Mouse (Mus musculus): ENCODE data around the gene Stk4. TPM values are rescaled to one million over a fixed set of nuclear protein-coding genes. Genes with fewer than 3 reads are reported as not detected.

Gene Stk4
- total and polyA plus RNA-seq, 3 experiments: 51.4 to 77.5 (median 64.4) TPM

DNA sequence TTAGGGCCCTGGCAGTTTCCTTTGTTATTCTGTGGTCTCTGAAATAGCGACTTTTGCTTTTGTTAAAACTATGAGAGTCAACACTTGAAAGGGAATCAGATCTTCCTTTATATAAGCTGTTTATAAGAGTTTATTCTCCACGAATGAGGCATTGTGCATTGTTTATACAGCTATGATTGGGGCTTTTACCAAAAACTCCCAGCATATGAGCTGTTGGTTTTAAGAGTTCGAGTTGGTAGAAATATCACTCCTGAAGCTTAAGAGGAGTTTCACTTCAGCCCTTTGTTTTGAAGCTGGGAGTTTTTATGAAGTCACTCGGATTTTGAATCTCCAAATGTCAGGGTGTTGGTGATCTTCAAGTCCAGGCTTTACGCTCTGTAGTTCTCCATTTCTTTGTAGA lies 7.8 kb downstream of the Stk4 start (continued):
- TF ChIP-seq TCF12 (IDR thresholded peaks at IDR 0.05; ENCODE audit: low read depth, low read length) (no peak), NELFE (IDR thresholded peaks at IDR 0.05; ENCODE audit: low read depth, low read length) (no peak), KAT2A (IDR thresholded peaks at IDR 0.05; ENCODE audit: insufficient replicate concordance, low read length) (no peak), NRF1 (IDR thresholded peaks at IDR 0.05; ENCODE audit: low read depth, low read length) (no peak), UBTF (IDR thresholded peaks at IDR 0.05; ENCODE audit: low read depth, low read length) (no peak)

DNA sequence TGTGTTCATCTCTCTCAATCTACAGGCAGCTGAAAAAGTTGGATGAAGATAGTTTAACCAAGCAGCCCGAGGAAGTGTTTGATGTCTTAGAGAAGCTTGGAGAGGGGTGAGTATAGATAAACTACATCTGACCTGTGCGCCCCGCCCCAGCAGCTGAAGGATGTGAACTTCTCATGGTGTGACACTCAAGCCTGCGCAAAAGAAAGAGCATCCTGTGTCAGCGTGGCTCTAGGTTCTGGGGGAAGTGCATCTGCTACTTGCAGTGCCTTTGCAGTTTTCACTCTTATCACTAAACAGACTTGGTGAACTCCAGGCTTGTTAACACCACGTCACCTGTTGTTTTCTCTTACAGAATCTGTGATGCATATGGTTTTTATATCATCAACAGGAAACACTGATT lies 9.4 kb downstream of the Stk4 start:
- H3K9ac ChIP-seq (ENCODE audit: insufficient read depth, low read depth): no peak overlapping the region
- no peak for DNase-seq (ENCODE audit: extremely low read depth)
- in situ Hi-C loops (cut with MboI; ENCODE audit: low pct_ligation_motif_present, low pct_unique_long_range_greater_than_20kb, low sequenced_read_pairs) (no loop called here), dilution Hi-C loops (cut with MboI; ENCODE audit: extremely low pct_ligation_motif_present, extremely low pct_unique_long_range_greater_than_20kb, low sequenced_read_pairs) (no loop called here)
- H3K36me3 ChIP-seq (replicated peaks in 1 of 2; ENCODE audit: control insufficient read depth in 1 of 2, insufficient read depth in 1 of 2, low read length in 1 of 2): peaks cover 30 to 55% of the 10 kb centered on the region in 2 experiments
- H3K4me3 ChIP-seq (replicated peaks in 1 of 3; ENCODE audit: low read depth in 2 of 3, low read length in 2 of 3, poor library complexity in 1 of 3): no peak overlapping the region
- no peak overlapping the region for H3K4me2 ChIP-seq (ENCODE audit: insufficient read depth, low read depth, poor library complexity, severe bottlenecking)
- no peak overlapping the region for H3K27ac ChIP-seq (ENCODE audit: insufficient read depth, low read depth)
- no peak for TF ChIP-seq POLR2A (IDR thresholded peaks at IDR 0.05; ENCODE audit: low read depth, low read length)
- no peak for TF ChIP-seq MEF2A (IDR thresholded peaks at IDR 0.05; ENCODE audit: borderline replicate concordance, low read depth, low read length)
- H3K4me1 ChIP-seq (ENCODE audit: control insufficient read depth in 1 of 2, insufficient read depth in 2 of 2): peaks cover 14 to 72% of the 10 kb centered on the region in 2 experiments
- no peaks in the 10 kb centered on the region for H3K9me3 ChIP-seq (replicated peaks; ENCODE audit: low read length)
- no peaks in the 10 kb centered on the region for H3K27me3 ChIP-seq (replicated peaks)
- H3K79me2 ChIP-seq (replicated peaks; ENCODE audit: control insufficient read depth, extremely low read depth, insufficient read depth, poor library complexity, severe bottlenecking): peaks cover 60% of the 10 kb centered on the region

DNA sequence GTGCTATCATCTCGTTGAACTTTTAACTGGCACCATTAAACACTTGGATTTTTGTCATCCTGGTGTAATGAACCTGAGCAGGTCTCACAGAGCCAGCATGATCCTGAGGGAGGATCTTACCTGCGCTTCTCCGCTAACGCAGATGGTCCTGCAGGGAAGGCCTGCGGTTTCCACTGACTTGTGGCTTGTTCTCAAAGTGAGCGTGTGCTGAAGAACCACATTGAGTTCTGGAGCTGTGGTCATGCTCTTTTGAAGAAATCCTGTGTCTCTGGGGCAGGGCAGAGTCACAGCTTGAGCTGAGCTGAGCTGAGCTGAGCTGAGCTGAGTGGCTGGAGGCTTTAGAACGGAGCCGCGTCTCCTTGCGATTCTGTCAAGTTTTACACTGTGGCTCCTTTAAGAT lies 11.5 kb downstream of the Stk4 start:
- no peak overlapping the region for H3K4me3 ChIP-seq (replicated peaks in 1 of 3; ENCODE audit: low read depth in 2 of 3, low read length in 2 of 3, poor library complexity in 1 of 3)
- no peak for TF ChIP-seq SMC3 (IDR thresholded peaks at IDR 0.05; ENCODE audit: low read depth, low read length)
- TF ChIP-seq GABPA (IDR thresholded peaks at IDR 0.05; ENCODE audit: insufficient replicate concordance, low read depth, low read length): no peak
- TF ChIP-seq NELFE (IDR thresholded peaks at IDR 0.05; ENCODE audit: low read depth, low read length): no peak
- TF ChIP-seq IRF4 (IDR thresholded peaks at IDR 0.05; ENCODE audit: low read depth, low read length): no peak
- TF ChIP-seq RAD21 (IDR thresholded peaks at IDR 0.05; ENCODE audit: low read depth, low read length): no peak
- H3K27ac ChIP-seq (ENCODE audit: insufficient read depth, low read depth): no peak overlapping the region; the same call in 1 of the 2 replicates
- H3K79me2 ChIP-seq (replicated peaks; ENCODE audit: control insufficient read depth, extremely low read depth, insufficient read depth, poor library complexity, severe bottlenecking): peaks cover 53% of the 10 kb centered on the region
- peaks cover 37 to 64% of the 10 kb centered on the region in 2 experiments for H3K36me3 ChIP-seq (replicated peaks in 1 of 2; ENCODE audit: control insufficient read depth in 1 of 2, insufficient read depth in 1 of 2, low read length in 1 of 2)
- no peaks in the 10 kb centered on the region for H3K9me3 ChIP-seq (replicated peaks; ENCODE audit: low read length)
- peaks cover 12 to 86% of the 10 kb centered on the region in 2 experiments for H3K4me1 ChIP-seq (ENCODE audit: control insufficient read depth in 1 of 2, insufficient read depth in 2 of 2)
- H3K27me3 ChIP-seq (replicated peaks): no peaks in the 10 kb centered on the region
- dilution Hi-C loops (cut with MboI; ENCODE audit: extremely low pct_ligation_motif_present, extremely low pct_unique_long_range_greater_than_20kb, low sequenced_read_pairs): no loop called here
- H3K9ac ChIP-seq (ENCODE audit: insufficient read depth, low read depth): no peak overlapping the region
- H3K4me2 ChIP-seq (ENCODE audit: insufficient read depth, low read depth, poor library complexity, severe bottlenecking): no peak overlapping the region
- DNase-seq (ENCODE audit: extremely low read depth): no peak
- in situ Hi-C loops (cut with MboI; ENCODE audit: low pct_ligation_motif_present, low pct_unique_long_range_greater_than_20kb, low sequenced_read_pairs): no loop called here

DNA sequence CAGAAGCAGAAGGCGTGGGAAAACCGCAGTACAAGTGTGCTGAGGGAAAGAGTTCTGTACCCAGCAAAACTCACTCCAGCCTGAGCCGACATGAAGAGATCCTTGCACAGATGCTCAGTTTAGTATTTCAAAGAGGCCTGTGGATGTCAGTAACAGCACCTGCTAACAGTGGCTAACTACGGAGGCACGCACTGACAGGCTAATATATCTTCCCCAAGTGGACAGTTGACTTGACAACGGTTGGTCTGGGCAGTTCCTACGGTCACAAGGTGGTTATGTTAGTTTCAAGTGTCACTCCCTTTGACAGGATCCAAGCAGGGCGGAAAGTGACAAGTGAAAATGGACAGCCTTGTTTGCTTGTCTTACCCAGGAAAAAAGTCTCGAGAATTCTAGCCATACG lies 12.1 kb downstream of the Stk4 start:
- dilution Hi-C loops (cut with MboI; ENCODE audit: extremely low pct_ligation_motif_present, extremely low pct_unique_long_range_greater_than_20kb, low sequenced_read_pairs): no loop called here

More for the DNA sequence above, 12.1 kb downstream of the Stk4 start:
- peak overlapping the region; percentile 26 for H3K27ac ChIP-seq (ENCODE audit: insufficient read depth, low read depth)
- DNase-seq (ENCODE audit: extremely low read depth): no peak
- H3K9ac ChIP-seq (ENCODE audit: insufficient read depth, low read depth): no peak overlapping the region
- no peak overlapping the region for H3K4me3 ChIP-seq (replicated peaks in 1 of 3; ENCODE audit: low read depth in 2 of 3, low read length in 2 of 3, poor library complexity in 1 of 3)
- peaks cover 40 to 65% of the 10 kb centered on the region in 2 experiments for H3K36me3 ChIP-seq (replicated peaks in 1 of 2; ENCODE audit: control insufficient read depth in 1 of 2, insufficient read depth in 1 of 2, low read length in 1 of 2)
- TF ChIP-seq SIN3A (IDR thresholded peaks at IDR 0.05; ENCODE audit: low read length) (no peak), MEF2A (IDR thresholded peaks at IDR 0.05; ENCODE audit: borderline replicate concordance, low read depth, low read length) (no peak), ZC3H11A (IDR thresholded peaks at IDR 0.05; ENCODE audit: low read depth, low read length) (no peak)
- H3K79me2 ChIP-seq (replicated peaks; ENCODE audit: control insufficient read depth, extremely low read depth, insufficient read depth, poor library complexity, severe bottlenecking): peaks cover 48% of the 10 kb centered on the region
- H3K4me2 ChIP-seq (ENCODE audit: insufficient read depth, low read depth, poor library complexity, severe bottlenecking): no peak overlapping the region
- H3K9me3 ChIP-seq (replicated peaks; ENCODE audit: low read length): no peaks in the 10 kb centered on the region
- H3K27me3 ChIP-seq (replicated peaks): no peaks in the 10 kb centered on the region
- in situ Hi-C loops (cut with MboI; ENCODE audit: low pct_ligation_motif_present, low pct_unique_long_range_greater_than_20kb, low sequenced_read_pairs): no loop called here
- peaks cover 8 to 86% of the 10 kb centered on the region in 2 experiments for H3K4me1 ChIP-seq (ENCODE audit: control insufficient read depth in 1 of 2, insufficient read depth in 2 of 2)
